Mouse (Mus musculus): Measurements from ENCODE around the gene Fkbp2.

Gene Fkbp2

GRCm38 (mm10) chr19:6940396-6941351 lies 39.6 kb downstream of the Fkbp2 start:
- WGBS = 13% methylated on average over 29 of the region's 29 CpGs

GRCm38 (mm10) chr19:6939106-6940002 lies 40.9 kb downstream of the Fkbp2 start:
- WGBS = 66% methylated on average over 20 of the region's 20 CpGs

GRCm38 (mm10) chr19:6937541-6938465 lies 42.5 kb downstream of the Fkbp2 start:
- 62% methylated on average over 16 of the region's 16 CpGs for WGBS

GRCm38 (mm10) chr19:6936299-6936698 lies 44.0 kb downstream of the Fkbp2 start:
- 23% methylated on average over 3 of the region's 3 CpGs for WGBS

GRCm38 (mm10) chr19:6934195-6934977 lies 45.9 kb downstream of the Fkbp2 start, which contains the start of gene Kcnk4:
TSS of gene Kcnk4 (minus strand) at chr19:6934515.
- WGBS = 9% methylated on average over 23 of the region's 23 CpGs

- WGBS = 3% methylated on average over 58 of the region's 58 CpGs
Observed at GRCm38 (mm10) chr19:6933436-6934194, 46.7 kb downstream of the Fkbp2 start.

- WGBS = 31% methylated on average over 4 of the region's 4 CpGs
Observed at GRCm38 (mm10) chr19:6933102-6933435, 47.2 kb downstream of the Fkbp2 start.

- WGBS = 58% methylated on average over 1 of the region's 1 CpGs
Observed at GRCm38 (mm10) chr19:6932018-6932417, 48.3 kb downstream of the Fkbp2 start.

GRCm38 (mm10) chr19:6931002-6931401 lies 49.3 kb downstream of the Fkbp2 start:
- WGBS = 17% methylated on average over 2 of the region's 2 CpGs

- 42% methylated on average over 9 of the region's 9 CpGs for WGBS
Observed at GRCm38 (mm10) chr19:6928080-6928479, 52.2 kb downstream of the Fkbp2 start.

Measured in cerebral cortex, adult 2 months (tissue).